Mouse (Mus musculus) small intestine, adult 2 months (tissue): ENCODE data around the gene Ccdc22.

Experiments
- CTCF ChIP-seq: fragments of 200-500 bp; IDR thresholded peaks from 2 replicates; pipeline ENCODE4 v1.5.1; 2012; ENCODE audit warnings: low read depth, mild to moderate bottlenecking, control low read depth, inconsistent platforms, low read length, moderate library complexity, mixed read lengths; ENCODE audit not compliant: insufficient replicate concordance, insufficient read length; ENCODE audit errors: extremely low read depth
- POLR2A ChIP-seq: fragments of 200-500 bp; IDR thresholded peaks from 2 replicates; pipeline ENCODE4 v1.6.1; 2012; ENCODE audit warnings: low read depth, mild to moderate bottlenecking, control low read depth, inconsistent platforms, low read length, moderate library complexity

DNA sequence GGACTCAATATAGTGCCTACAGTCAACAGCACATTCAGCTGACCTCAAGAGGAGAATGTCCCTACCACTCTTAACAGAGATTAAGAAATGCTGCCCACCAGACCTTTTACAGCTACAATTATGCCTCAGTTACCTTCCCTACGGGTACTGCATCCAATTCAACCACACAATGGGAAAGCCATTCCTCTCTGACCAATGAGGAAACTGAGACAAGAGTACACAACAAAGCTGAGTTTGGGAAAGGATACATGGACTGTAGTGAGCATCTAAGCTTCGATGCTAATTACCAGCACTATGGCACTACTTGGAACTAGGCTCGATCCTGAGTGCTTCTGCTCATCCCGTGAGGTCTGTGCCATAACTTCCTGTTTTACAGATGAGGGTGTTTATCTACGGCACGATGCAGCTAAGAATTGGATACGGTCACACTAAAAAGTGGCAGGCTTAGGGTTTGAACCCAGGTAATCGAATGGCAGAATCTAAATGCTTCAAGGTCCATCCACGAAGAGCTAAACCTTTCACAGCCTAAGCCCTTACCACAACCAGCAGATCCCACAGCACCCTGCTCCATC lies 33.7 kb downstream of the Ccdc22 start:
- TF ChIP-seq CTCF (no peak), POLR2A (no peak)
